Mouse (Mus musculus) lung, adult 2 months (tissue): ENCODE results near the gene Bhlhe41. TPM values are rescaled to one million over a fixed set of nuclear protein-coding genes. Genes with fewer than 3 reads are reported as not detected.
A peak's percentile ranks its signal among the peaks of the same experiment; 100 is the strongest.

ENCODE experiments used
- DNase-seq: peaks from one replicate; pipeline ENCODE4 v3.0.0; 2022
- H3K4me1 ChIP-seq: fragments of 200-500 bp; 2 replicates; pipeline ENCODE4 v1.6.1; 2011; ENCODE audit warnings: low read length; ENCODE audit not compliant: control insufficient read depth, insufficient read depth
- H3K4me3 ChIP-seq: fragments of 200-500 bp; replicated peaks from 2 replicates; pipeline ENCODE3; 2011; ENCODE audit warnings: low read depth, mild to moderate bottlenecking, control low read depth, low read length; ENCODE audit errors: extremely low read depth
- CTCF ChIP-seq: fragments of 200-500 bp; IDR thresholded peaks from 2 replicates; pipeline ENCODE4 v1.5.1; 2011; ENCODE audit warnings: mild to moderate bottlenecking, low read length, control low read depth; ENCODE audit not compliant: insufficient read depth
- POLR2A ChIP-seq: fragments of 200-500 bp; IDR thresholded peaks from 2 replicates; pipeline ENCODE4 v1.6.1; 2011; ENCODE audit warnings: low read depth, mild to moderate bottlenecking, control low read depth, low read length, borderline replicate concordance; ENCODE audit errors: extremely low read depth
- whole genome bisulfite sequencing: fragments of 180-500 bp; shearing (Covaris S2); methylation state at CpG from one replicate; pipeline ENCODE4 v1.1.7; 2018; 5-methylcytosine and 5-hydroxymethylcytosine counted together
- polyA plus RNA-seq: library from polyadenylated mRNA; depleted of rRNA; stranded (reverse); fragments of >200 nt; gene quantifications from 2 replicates; pipeline ENCODE4 v1.2.3, GENCODE M21; 2012

The Bhlhe41 gene
- polyA plus RNA-seq, 1 experiment, result 5.2 TPM

DNA sequence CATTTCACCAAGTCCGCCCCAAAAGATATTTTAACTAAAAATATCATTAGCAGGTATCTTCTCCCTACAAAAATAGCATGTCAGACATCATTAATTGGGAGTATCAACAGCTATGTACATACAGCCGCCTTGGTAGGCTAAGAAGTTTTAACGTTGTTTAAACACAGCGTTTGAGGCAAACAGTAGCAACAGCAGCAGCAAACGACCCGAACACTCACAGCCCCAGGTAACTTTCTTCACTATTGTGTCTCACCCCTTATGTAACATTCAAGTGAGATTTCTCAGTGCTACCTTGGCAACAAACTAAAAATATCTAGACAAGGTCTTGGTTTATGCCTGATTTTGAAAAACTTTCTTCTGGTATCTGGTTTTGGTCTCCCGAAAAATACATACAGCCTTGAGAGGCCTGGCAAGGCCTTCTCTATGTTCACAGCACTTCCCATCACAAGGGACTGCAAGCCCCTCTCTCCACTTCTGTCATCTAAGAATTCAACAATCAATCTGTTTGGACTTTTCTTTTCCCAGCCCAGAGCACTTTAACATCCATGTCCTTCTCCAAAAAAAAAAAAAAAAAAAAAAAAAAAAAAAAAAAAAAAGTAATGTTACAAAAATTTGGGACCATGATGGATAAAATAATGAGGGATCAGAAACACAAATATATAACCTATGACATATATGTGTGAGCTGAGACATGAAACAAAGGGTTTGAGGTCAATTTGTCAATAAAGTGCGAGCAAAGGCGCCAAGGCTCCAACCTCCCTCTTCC is 3.7 kb downstream of the Bhlhe41 start:
- no peak for TF ChIP-seq POLR2A
- no peak for TF ChIP-seq CTCF
- 79% methylated on average over 9 of the region's 9 CpGs for WGBS
- Histone ChIP-seq H3K4me1 (no peaks in the 10 kb centered on the region), H3K4me3 (no peak overlapping the region)
- no peak for DNase-seq

DNA sequence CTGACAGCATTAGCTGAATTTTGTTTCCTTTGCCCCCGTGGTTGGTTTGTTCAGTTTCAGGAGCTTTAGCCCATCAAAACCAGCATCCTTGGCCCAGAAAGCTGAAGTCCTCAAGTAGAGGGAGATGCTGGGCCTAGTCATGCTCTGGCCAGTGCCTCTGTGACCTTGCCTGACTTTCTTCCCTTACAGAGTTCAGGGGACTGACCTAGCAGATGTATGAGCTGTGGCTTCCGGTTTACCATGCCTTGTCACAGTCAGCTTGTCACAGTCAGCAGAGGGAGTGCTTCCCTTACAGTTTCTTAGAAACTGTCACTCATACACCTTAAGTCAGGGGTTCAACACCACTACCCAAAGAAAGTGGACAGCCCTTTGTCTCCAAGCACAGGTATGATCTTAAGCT is 5.0 kb downstream of the Bhlhe41 start:
- TF ChIP-seq POLR2A, result no peak
- TF ChIP-seq CTCF, result no peak
- no peak for DNase-seq
- Histone ChIP-seq H3K4me1 (peaks cover 5% of the 10 kb centered on the region), H3K4me3 (no peak overlapping the region)
- 44% methylated on average over 2 of the region's 2 CpGs for WGBS

DNA sequence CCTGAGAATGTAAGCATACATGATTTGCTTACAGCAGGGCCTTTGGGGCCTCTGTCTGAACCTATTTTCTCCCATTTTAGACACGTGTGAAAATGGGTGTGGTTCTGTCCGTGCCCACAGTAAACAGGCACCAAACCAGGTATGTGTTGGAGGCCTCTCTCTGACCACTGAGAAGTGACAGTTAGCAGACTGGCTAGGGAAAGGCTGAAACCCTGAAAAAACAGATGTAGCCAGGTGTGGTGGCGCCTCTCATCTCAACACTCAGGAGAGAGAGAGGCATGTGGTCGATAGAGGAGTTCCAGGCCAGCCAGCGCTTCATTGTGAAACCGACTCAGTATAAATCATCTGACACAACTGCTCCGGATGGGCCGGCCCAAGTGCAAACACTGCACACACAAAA is 6.9 kb downstream of the Bhlhe41 start:
- DNase-seq, result no peak
- Histone ChIP-seq H3K4me1 (peaks cover 5% of the 10 kb centered on the region), H3K4me3 (no peak overlapping the region)
- WGBS, result 57% methylated on average over 8 of the region's 8 CpGs
- TF ChIP-seq POLR2A, result no peak
- TF ChIP-seq CTCF, result no peak

DNA sequence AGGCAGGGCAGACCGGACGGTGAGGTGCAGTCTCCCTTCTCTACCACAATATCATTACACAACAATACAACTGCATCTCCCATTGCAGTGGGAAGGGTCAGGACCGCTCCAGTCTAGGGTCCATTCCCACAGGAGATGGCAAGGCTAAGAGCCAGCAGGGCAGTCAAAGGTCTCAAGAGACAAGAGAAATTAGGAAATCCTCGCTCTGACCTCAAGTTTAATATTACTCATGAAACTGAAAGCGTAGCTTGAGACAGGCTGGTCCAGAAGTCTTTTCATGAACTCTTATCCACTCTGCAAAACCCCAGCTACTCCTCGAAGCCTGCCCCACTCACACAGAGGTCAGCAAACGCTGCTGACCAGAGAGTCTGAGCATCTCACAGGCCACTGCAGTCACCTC is 7.9 kb downstream of the Bhlhe41 start:
- TF ChIP-seq CTCF, result no peak
- TF ChIP-seq POLR2A, result no peak
- WGBS, result 81% methylated on average over 7 of the region's 7 CpGs

DNA sequence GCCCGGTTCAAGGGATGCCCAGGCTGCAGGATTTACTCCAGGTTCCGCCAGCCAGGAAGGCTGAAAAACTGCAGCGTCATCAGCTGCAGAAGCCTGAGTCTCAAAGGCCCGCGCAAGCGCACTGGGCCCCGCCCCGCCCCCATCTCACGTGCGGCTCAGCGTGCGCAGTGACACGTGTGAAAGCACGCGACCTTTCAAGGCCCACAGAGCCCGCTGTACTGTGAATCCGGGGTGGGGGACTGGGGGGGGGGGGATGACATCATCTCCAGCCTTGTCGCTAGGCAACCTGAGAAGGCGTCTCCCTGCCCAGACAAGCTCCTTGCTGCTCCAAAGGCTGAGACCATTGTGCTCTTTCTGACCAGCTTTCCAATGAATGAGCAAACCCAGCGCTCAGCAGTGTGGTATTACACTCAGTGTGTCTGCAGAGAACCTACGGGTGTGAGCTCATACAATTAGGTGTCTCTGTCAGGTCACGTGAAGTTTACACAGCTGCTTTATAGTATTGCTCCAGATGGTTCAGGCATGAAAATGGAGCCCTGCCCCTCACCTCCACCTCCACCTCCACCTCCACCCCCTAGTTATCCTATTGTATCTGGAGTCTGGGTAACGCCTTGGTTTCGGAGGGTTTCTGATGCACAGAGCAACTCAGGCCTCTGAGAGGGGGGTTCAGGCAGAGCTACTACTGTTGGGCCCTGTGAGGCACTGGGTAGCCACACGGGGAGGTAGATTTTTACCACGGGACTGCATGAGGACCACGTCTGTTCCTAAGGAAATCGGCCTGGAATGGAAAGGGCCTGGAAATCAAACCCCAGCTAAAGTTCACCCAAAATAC is 9.4 kb downstream of the Bhlhe41 start:
- H3K4me3 ChIP-seq, result no peak overlapping the region
- TF ChIP-seq CTCF (no peak), POLR2A (peak; percentile 28; the same call in 1 of the 2 replicates)
- peak; percentile 93 for DNase-seq
- peaks cover 5% of the 10 kb centered on the region for H3K4me1 ChIP-seq
- WGBS, result 15% methylated on average over 28 of the region's 28 CpGs

More for the DNA sequence above, 7.9 kb downstream of the Bhlhe41 start:
- no peak overlapping the region for H3K4me3 ChIP-seq
- no peak for DNase-seq
- peaks cover 5% of the 10 kb centered on the region for H3K4me1 ChIP-seq

DNA sequence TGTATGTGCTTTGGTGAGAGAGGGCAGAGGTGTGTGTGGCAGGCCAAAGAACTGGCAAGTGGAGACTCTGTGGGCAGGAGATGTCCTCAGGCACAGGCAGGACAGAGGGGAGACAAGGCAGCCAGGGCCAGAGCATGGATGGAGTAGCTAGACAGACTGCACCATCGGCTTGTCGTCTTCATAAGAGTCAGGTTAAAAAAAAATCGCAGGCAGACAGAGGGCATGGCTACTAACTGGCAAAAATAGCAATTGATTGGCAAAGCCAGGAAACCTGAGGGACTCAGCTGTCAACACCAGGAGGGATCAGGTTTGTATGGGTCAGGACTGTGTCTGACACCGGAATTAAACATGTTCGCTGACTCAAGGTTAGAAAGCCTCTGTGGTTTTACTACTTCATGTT is 10.6 kb downstream of the Bhlhe41 start:
- TF ChIP-seq POLR2A, result no peak
- TF ChIP-seq CTCF, result no peak
- peaks cover 5% of the 10 kb centered on the region for H3K4me1 ChIP-seq
- no peak for DNase-seq
- no peak overlapping the region for H3K4me3 ChIP-seq
- 79% methylated on average over 5 of the region's 5 CpGs for WGBS

DNA sequence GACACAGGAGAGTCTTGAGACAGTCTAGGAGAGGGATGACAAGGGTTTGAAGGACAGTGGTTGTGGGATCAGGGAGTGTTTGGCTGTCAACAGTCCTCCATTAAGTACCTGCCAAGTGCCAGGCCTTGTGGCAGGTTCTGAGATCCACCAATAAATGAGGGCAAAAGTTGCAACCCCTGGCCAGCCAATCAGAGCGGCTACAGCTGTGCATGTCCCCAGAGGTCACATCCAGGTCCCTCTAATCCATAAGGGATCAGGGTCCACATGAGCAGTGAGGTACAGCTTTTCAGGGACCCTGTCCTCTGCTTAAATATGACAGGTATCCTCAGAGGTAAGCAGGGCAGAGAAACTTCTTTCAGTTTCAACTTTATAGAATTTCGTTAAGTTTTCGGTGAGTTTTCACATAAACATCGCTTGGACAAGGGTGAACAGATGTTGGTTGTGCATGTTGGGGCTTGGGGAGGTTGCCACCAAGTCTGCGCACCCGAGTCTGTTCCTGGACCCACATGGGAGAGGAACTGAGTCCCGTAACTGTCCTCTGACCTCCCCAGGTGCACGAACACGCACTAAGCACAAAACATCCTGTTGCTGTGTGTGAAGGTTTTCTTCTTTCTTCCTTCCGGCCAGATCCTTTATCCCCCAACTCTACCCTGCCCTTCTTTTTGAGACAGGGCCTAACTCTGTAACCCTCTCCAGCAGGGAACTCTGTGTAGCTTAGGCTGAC is 11.8 kb downstream of the Bhlhe41 start:
- TF ChIP-seq CTCF (no peak), POLR2A (no peak)
- Histone ChIP-seq H3K4me3 (no peak overlapping the region), H3K4me1 (peaks cover 5% of the 10 kb centered on the region)
- 87% methylated on average over 10 of the region's 10 CpGs for WGBS
- no peak for DNase-seq

DNA sequence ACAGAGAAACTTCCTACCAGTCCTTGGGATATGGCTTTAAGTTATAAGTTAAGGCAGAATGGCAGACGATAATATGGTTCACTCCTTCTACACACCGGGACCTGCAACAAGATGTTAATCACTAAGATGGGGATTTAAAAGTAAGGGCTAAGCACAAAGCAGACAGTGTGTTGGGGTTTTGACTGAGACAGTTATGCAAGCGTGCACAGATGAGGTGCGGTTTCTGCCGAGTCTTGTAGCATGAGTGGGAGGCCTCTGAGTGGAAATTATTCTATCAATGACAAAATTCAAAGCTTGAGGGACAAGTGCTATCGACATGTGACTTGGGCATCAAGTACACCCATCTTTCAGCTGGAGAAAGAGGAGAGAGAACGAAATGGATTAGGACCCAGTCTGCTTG is 12.7 kb downstream of the Bhlhe41 start:
- TF ChIP-seq POLR2A (no peak), CTCF (no peak)

DNA sequence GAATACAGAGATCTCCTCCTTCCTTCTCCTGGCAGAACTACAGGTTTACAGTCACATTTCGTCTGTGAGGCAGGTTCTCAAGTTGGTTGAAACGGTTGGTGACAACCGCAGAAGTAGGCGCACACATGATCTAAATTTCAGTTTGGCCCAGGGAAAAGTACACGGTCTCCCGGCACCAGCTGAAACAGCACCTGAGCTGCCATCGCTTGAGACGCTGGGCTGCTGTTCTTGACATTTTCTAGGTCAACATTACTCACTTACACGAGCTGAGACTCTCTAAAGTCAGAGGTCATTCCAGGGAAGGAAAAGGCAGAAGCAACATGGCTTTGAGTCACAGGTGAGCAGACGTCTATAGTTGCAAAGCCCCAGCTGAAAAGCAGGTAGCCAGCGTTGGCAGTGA is 13.4 kb downstream of the Bhlhe41 start:
- TF ChIP-seq POLR2A, result no peak
- TF ChIP-seq CTCF, result no peak
- no peak for DNase-seq
- no peak overlapping the region for H3K4me3 ChIP-seq
- 57% methylated on average over 11 of the region's 11 CpGs for WGBS
- peaks cover 5% of the 10 kb centered on the region for H3K4me1 ChIP-seq

More for the DNA sequence above, 12.7 kb downstream of the Bhlhe41 start:
- WGBS, result 91% methylated on average over 7 of the region's 7 CpGs
- H3K4me1 ChIP-seq, result peaks cover 5% of the 10 kb centered on the region
- no peak overlapping the region for H3K4me3 ChIP-seq
- no peak for DNase-seq
